Mouse (Mus musculus): ENCODE measurements around the gene Gm7544.
"Not testable (repeated sequence)": the region's sequence is repeated elsewhere in the genome, so short reads cannot be mapped to it uniquely, and the experiment has no call there.

Gm7544 gene

DNA sequence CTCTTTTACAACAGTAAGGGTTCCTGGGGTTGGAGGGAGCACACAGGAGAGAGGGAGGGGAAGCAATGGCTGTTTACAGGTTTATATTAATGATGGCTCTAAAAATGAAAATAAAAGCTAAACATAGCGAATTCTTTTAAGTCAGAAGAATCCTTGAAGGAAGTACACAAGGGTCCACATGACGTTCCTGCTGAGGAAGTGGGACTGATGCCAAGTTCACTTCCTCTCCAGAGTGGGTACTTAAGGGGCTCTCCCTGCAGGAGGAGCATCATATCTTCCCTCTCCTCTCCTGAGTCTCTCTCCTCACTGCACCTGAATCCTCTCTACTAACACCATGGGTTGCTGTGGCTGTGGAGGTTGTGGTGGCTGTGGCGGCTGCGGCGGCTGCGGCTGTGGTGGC, 31.2 kb downstream of the Gm7544 start, which contains the start of gene A030014E15Rik:
A030014E15Rik (plus strand) TSS at position 268 of the 400 bp plus-strand sequence.
- DNase-seq (ENCODE audit: low spot score): no peak

DNA sequence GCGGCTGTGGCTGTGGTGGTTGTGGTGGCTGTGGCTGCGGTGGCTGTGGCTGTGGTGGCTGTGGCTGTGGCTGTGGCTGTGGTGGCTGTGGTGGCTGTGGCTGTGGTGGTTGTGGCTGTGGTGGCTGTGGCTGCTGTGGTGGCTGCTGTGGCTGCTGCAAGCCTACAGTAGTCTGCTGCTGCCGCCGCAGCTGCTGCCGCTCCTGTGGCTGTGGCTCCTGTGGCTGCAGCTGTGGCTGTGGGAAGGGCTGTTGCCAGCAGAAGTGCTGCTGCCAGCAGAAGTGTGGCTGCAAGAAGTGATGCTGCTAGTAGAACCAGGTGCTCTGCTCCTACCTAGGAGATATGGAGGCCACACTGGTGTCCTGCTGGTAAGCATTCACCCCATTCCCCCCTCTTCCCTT, 42.4 kb downstream of the Gm7544 start:
- DNase-seq (ENCODE audit: low spot score): not testable (repeated sequence)

DNA sequence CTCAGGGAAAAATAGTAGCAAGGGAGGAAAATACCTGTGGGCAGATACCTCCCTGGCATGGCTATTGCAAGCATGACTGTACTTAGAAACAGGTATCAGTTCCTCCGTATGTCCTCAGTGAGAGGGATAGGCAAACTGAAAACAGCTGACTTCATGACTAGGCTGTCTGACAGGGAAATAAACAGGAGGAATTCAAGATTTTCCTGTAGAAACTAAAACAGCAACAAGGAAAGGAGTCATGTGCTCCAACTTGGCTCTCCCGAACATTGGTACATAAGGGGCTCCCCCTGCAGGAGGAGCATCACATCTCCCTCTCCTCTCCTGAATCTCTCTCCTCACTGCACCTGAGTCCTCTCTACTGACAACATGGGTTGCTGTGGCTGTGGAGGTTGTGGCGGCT, 42.8 kb downstream of the Gm7544 start, which contains the start of gene A030005L19Rik:
A030005L19Rik (plus strand) TSS at position 301 of the 400 bp plus-strand sequence.
- no peak for DNase-seq (ENCODE audit: low spot score)

DNA sequence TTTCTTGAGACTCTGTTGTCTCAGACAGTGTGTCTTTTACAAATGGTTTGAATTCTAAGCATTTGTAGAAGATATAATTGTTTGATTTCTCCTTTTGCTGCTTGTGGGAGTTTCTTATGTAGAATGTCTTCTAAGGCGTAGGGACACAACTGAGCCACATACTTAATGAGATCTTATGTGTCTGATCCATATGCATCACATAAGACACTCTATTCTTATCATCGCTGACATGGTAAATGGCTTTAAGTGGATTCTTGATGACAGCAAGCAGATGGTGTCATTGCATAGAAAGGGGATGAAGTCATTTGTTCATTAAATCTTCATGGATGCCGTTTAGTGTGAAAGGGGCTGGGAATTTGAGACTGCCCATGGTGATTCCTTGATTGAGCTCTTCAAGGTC, 49.9 kb downstream of the Gm7544 start:
- no peak for DNase-seq (ENCODE audit: low spot score)
